Mouse (Mus musculus) liver, postnatal 0 days (tissue): ENCODE results near the gene Mx1.

Experiments
- CTCF ChIP-seq: sonication (generic); IDR thresholded peaks from 2 replicates; pipeline ENCODE4 v1.5.1; 2016; ENCODE audit warnings: antibody characterized with exemption, low read depth
- EP300 ChIP-seq: IDR thresholded peaks from 2 replicates; pipeline ENCODE4 v1.6.1; 2016; ENCODE audit warnings: antibody characterized with exemption, low read depth, mild to moderate bottlenecking

- TF ChIP-seq EP300, result no peak
- TF ChIP-seq CTCF, result no peak
Observed at GRCm38 (mm10) chr16:97462481-97463181, at the start of gene Mx1.
